Mouse (Mus musculus): ENCODE measurements around the gene Zfp784.

GRCm38 (mm10) chr7:5076931-5077330, 38.7 kb upstream of the Zfp784 start:
- TF ChIP-seq POLR2A (IDR thresholded peaks at IDR 0.05; ENCODE audit: borderline replicate concordance, control insufficient read depth, low read depth, low read length) = no peak
- no peak for TF ChIP-seq CTCF (IDR thresholded peaks at IDR 0.05; ENCODE audit: control insufficient read depth, insufficient read depth, low read length)
